Mouse (Mus musculus): ENCODE measurements around the gene Naa25. TPM values are rescaled to one million over a fixed set of nuclear protein-coding genes. Genes with fewer than 3 reads are reported as not detected.

Gene Naa25
- polyA plus RNA-seq, 1 experiment from 2014 or later = 35.5 TPM

DNA sequence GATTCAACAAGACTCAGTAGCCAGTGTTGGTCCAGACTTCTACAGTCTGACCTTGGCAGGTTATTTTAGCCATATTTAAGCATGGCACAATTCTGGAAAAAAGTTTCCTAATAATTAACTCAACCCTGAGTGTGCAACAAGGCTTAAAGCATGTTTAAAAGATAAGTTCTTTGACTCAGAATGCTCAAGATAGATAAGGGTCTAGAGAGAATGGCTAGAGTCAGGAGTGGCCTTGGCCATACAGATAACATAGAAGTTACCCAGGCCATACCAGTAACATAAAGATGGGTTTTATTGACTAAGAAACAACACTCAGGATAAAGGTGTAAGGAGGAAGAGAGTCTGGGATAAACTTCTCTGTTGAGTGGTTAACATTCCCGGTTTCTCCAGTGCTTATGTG, 78.3 kb downstream of the Naa25 start:
- Histone ChIP-seq H3K9ac (ENCODE audit: low read length) (no peak overlapping the region), H3K9me3 (replicated peaks; ENCODE audit: control insufficient read depth, low read length) (no peaks in the 10 kb centered on the region), H3K27me3 (ENCODE audit: control insufficient read depth, insufficient read depth, low read length) (no peaks in the 10 kb centered on the region), H3K4me2 (ENCODE audit: low read depth, low read length) (no peak overlapping the region), H3K27ac (ENCODE audit: low read length) (no peak overlapping the region), H3K4me3 (ENCODE audit: low read length) (no peak overlapping the region), H3K4me1 (ENCODE audit: control insufficient read depth, insufficient read depth, low read length) (no peaks in the 10 kb centered on the region), H3K36me3 (ENCODE audit: control insufficient read depth, insufficient read depth) (no peaks in the 10 kb centered on the region)
- 82% methylated on average over 1 of the region's 1 CpGs for WGBS
- ATAC-seq (replicated peaks; ENCODE audit: extremely low read depth, insufficient read depth, low FRiP score) = no peak

GRCm38 (mm10) chr5:121477680-121478079, 79.9 kb downstream of the Naa25 start:
- Histone ChIP-seq H3K4me3 (ENCODE audit: low read length) (no peak overlapping the region), H3K4me2 (ENCODE audit: low read depth, low read length) (no peak overlapping the region), H3K4me1 (ENCODE audit: control insufficient read depth, insufficient read depth, low read length) (no peaks in the 10 kb centered on the region), H3K27me3 (ENCODE audit: control insufficient read depth, insufficient read depth, low read length) (no peaks in the 10 kb centered on the region), H3K9me3 (replicated peaks; ENCODE audit: control insufficient read depth, low read length) (no peaks in the 10 kb centered on the region), H3K27ac (ENCODE audit: low read length) (no peak overlapping the region), H3K9ac (ENCODE audit: low read length) (no peak overlapping the region), H3K36me3 (ENCODE audit: control insufficient read depth, insufficient read depth) (no peaks in the 10 kb centered on the region)
- WGBS = 32% methylated on average over 3 of the region's 3 CpGs
- ATAC-seq (replicated peaks; ENCODE audit: extremely low read depth, insufficient read depth, low FRiP score) = no peak

GRCm38 (mm10) chr5:121484801-121485200, 87.1 kb downstream of the Naa25 start:
- H3K9ac ChIP-seq (ENCODE audit: low read length) = no peak overlapping the region
- no peak overlapping the region for H3K27ac ChIP-seq (ENCODE audit: low read length)
- no peak overlapping the region for H3K4me3 ChIP-seq (ENCODE audit: low read length)
- WGBS = 74% methylated on average over 5 of the region's 5 CpGs
- H3K4me1 ChIP-seq (ENCODE audit: control insufficient read depth, insufficient read depth, low read length) = no peaks in the 10 kb centered on the region
- H3K36me3 ChIP-seq (ENCODE audit: control insufficient read depth, insufficient read depth) = no peaks in the 10 kb centered on the region
- H3K9me3 ChIP-seq (replicated peaks; ENCODE audit: control insufficient read depth, low read length) = no peaks in the 10 kb centered on the region
- no peak overlapping the region for H3K4me2 ChIP-seq (ENCODE audit: low read depth, low read length)
- ATAC-seq (replicated peaks; ENCODE audit: extremely low read depth, insufficient read depth, low FRiP score) = no peak
- H3K27me3 ChIP-seq (ENCODE audit: control insufficient read depth, insufficient read depth, low read length) = no peaks in the 10 kb centered on the region

GRCm38 (mm10) chr5:121493305-121493704, 95.6 kb downstream of the Naa25 start:
- Histone ChIP-seq H3K36me3 (ENCODE audit: control insufficient read depth, insufficient read depth) (no peaks in the 10 kb centered on the region), H3K27me3 (ENCODE audit: control insufficient read depth, insufficient read depth, low read length) (no peaks in the 10 kb centered on the region), H3K9ac (ENCODE audit: low read length) (no peak overlapping the region), H3K4me2 (ENCODE audit: low read depth, low read length) (no peak overlapping the region), H3K9me3 (replicated peaks; ENCODE audit: control insufficient read depth, low read length) (no peaks in the 10 kb centered on the region), H3K4me3 (ENCODE audit: low read length) (no peak overlapping the region), H3K27ac (ENCODE audit: low read length) (no peak overlapping the region), H3K4me1 (ENCODE audit: control insufficient read depth, insufficient read depth, low read length) (no peaks in the 10 kb centered on the region)
- 56% methylated on average over 8 of the region's 8 CpGs for WGBS
- ATAC-seq (replicated peaks; ENCODE audit: extremely low read depth, insufficient read depth, low FRiP score) = no peak

Other genes starting within 250 kb of the Naa25 start
- 17.4 and 19.4 TPM in 2 replicates for gene Ptpn11, start 206.5 kb upstream of the Naa25 start, polyA plus RNA-seq (2015; fragmentation: Nextera tagmentation; extraction: Ambion mirVana)
- 325 and 345 TPM in 2 replicates for gene Rpl6, start 193.5 kb upstream of the Naa25 start, polyA plus RNA-seq (2015; fragmentation: Nextera tagmentation; extraction: Ambion mirVana)
- 2.6 and 3.4 TPM in 2 replicates for gene Hectd4, start 177.7 kb upstream of the Naa25 start, polyA plus RNA-seq (2015; fragmentation: Nextera tagmentation; extraction: Ambion mirVana)
- gene Trafd1, start 12.3 kb upstream of the Naa25 start, polyA plus RNA-seq (2015; fragmentation: Nextera tagmentation; extraction: Ambion mirVana) = 85.0 and 86.3 TPM in 2 replicates
- 4.5 and 4.8 TPM in 2 replicates for gene Tmem116, start 54.0 kb downstream of the Naa25 start, polyA plus RNA-seq (2015; fragmentation: Nextera tagmentation; extraction: Ambion mirVana)
- gene Erp29, start 54.6 kb downstream of the Naa25 start, polyA plus RNA-seq (2015; fragmentation: Nextera tagmentation; extraction: Ambion mirVana) = 128 and 131 TPM in 2 replicates
- gene Adam1b, start 105.5 kb downstream of the Naa25 start, polyA plus RNA-seq (2015; fragmentation: Nextera tagmentation; extraction: Ambion mirVana) = 0.12 and 0.14 TPM in 2 replicates
- gene Adam1a, start 147.5 kb downstream of the Naa25 start, polyA plus RNA-seq (2015; fragmentation: Nextera tagmentation; extraction: Ambion mirVana) = 0.54 and 1.3 TPM in 2 replicates
- 0.32 TPM in 1 of 2 replicates, not detected in the other for gene Gm42878, start 147.5 kb downstream of the Naa25 start, polyA plus RNA-seq (2015; fragmentation: Nextera tagmentation; extraction: Ambion mirVana)
- 36.6 and 39.3 TPM in 2 replicates for gene Mapkapk5, start 148.0 kb downstream of the Naa25 start, polyA plus RNA-seq (2015; fragmentation: Nextera tagmentation; extraction: Ambion mirVana)
- 132 and 133 TPM in 2 replicates for gene Aldh2, start 195.9 kb downstream of the Naa25 start, polyA plus RNA-seq (2015; fragmentation: Nextera tagmentation; extraction: Ambion mirVana)
- gene Acad12, start 221.0 kb downstream of the Naa25 start, polyA plus RNA-seq (2015; fragmentation: Nextera tagmentation; extraction: Ambion mirVana) = 6.7 TPM in 2 replicates

Data from heart, embryonic 16.5 days (tissue).